Mouse (Mus musculus): ENCODE measurements around the gene Plch2. TPM values are rescaled to one million over a fixed set of nuclear protein-coding genes. Genes with fewer than 3 reads are reported as not detected.

Gene Plch2
- total RNA-seq, 2 experiments from 2014 or later: 0.33 to 0.35 TPM

GRCm38 (mm10) chr4:155075137-155075536 is 18.6 kb upstream of the Plch2 start:
- no peak for DNase-seq (ENCODE audit: low spot score in 2 of 2)

- DNase-seq (ENCODE audit: low spot score in 2 of 2): no peak
These were observed 17.8 kb upstream of the Plch2 start for GRCm38 (mm10) chr4:155074418-155074817.

DNA sequence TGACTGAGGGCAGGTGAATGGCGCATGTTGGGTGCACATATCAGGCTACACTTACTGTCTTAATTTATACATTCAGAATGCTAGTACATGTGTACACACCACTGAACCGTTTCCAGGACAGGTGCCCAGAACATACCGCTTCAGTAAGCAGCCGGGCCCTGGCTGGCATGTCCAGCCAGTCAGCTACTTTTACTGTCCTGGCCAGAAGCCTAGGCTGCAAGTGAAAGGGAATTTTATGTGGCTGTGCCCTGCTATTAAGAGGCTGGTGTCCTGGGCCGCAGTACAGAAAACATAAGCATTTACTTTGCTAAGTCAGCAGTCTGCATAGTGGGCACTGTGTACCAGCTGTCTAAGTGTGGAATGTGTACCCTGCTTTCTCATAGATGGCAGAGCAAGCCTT is 14.3 kb upstream of the Plch2 start:
- no peak for DNase-seq (ENCODE audit: low spot score in 2 of 2)

DNA sequence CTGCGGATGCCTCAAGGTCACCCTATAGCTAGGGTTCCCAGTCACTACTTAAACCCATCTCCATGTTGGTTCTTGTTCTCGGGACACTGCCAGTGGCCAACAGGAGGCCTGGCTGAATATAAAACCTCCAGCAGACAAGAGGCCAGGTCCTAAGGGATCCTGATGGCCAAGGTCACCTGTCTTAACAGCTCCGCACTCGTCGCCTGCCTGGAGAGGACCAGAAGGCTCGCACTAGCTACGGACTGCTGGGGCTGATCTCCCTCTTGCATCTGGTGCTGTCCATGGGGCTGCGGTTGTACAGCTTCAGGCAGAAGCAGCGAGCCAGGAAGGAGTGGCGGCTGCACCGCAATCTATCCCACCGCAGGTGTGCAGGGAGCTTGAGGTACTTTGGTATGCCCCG is 13.6 kb upstream of the Plch2 start:
- no peak for DNase-seq (ENCODE audit: low spot score in 2 of 2)

- no peak for DNase-seq (ENCODE audit: low spot score in 2 of 2)
These were observed 12.6 kb upstream of the Plch2 start for GRCm38 (mm10) chr4:155069191-155069590.

DNA sequence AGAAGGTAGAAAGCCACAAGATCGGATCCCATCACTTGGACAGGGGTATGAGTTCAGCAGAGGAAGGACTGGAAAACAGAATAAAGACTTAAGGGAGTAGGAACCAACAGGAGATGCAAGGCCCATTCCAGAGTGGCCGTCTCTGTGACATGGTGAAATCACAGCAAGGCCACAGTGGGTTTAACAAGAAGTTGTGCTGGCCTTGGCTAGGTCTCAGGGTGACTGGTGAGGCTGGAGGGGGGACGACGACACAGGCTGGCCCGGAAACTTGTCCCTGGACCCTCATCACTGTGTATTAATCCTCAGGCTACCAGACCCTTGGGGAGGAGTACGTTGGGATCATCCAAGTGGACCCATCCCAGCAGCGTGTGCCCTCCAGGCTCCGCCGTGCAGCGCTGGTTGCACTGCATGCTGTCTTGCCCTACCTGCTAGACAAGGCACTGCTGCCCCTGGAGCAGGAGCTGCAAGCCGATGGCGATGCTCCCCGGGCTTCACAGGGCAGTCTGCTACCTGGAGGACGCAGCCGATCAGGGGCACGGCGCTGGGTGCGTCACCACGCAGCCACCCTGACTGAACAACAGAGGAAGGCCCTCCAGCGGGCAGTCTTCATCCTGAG is 11.9 kb upstream of the Plch2 start:
- no peak for DNase-seq (ENCODE audit: low spot score in 2 of 2)

- peak; percentile 97 to 98 for DNase-seq (ENCODE audit: low spot score in 2 of 2)
These were observed 10.4 kb upstream of the Plch2 start, which contains the start of gene Pex10 for GRCm38 (mm10) chr4:155066834-155067522. Pex10 (plus strand) TSS chr4:155067016.

DNA sequence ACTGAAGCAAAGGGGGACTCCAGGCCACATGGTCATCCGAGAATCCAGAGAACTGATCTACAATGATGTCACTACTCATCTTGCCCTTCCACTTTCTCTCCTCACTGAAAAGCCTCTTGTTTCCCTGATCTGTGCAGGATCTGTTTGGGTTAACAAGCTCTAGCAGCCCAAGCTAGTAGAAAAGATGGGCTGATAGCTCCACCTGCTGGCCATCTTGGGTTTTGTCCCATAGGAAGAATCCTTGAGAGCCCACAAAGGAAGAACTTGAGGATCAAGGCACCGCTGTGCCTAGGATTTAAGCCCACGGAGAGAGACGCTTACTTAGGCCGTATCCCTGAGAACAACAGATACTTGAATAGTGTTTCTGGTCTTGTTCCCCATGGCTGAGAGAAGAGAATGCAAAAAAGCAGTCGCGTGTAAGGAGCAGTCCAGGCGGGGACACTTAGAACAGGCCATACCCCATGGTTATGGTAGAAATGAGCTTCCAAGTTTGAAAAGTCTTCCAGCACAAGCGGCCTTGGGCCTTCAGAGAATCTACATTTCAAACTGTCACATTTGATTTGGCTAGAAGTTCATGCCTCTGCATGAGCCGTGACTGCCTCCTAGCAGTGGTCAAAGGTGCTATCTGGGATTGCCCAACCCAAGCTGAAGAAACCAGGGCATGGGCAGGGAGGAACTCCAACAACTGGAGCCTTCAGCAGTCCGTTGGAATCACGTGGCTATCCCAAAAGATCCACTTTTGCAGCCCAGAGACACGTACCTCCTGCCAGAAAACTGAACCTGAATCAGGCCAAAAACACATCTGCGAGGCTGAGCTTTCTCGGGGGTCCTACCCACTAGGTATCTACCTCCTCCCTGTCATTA is 9.6 kb upstream of the Plch2 start:
- DNase-seq (ENCODE audit: low spot score in 2 of 2): peak; percentile 83 to 84

DNA sequence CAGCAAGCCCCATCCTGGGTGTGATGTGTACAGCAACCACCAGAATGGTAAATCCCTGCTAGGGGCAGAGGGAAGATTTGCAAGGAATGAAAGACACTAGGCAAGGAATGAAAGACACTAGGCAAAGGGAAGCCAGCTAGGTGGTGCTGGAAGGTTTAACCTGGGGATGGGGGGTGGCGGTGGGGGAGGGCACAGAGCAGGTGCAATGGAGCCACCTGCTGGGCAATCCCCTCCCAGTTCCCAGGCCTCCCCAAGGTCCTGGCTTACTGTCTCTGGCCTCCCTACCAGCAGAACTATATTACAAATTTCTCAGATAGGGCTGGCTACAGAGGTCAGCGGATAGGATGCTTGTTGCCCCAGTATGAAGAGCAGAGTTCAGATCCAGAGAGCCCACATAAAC is 7.9 kb upstream of the Plch2 start:
- no peak for DNase-seq (ENCODE audit: low spot score in 2 of 2)

- no peak for DNase-seq (ENCODE audit: low spot score in 2 of 2)
These were observed 7.3 kb upstream of the Plch2 start for GRCm38 (mm10) chr4:155063895-155064294.

GRCm38 (mm10) chr4:155058325-155058724 is 1.7 kb upstream of the Plch2 start:
- no peak for DNase-seq (ENCODE audit: low spot score in 2 of 2)

DNA sequence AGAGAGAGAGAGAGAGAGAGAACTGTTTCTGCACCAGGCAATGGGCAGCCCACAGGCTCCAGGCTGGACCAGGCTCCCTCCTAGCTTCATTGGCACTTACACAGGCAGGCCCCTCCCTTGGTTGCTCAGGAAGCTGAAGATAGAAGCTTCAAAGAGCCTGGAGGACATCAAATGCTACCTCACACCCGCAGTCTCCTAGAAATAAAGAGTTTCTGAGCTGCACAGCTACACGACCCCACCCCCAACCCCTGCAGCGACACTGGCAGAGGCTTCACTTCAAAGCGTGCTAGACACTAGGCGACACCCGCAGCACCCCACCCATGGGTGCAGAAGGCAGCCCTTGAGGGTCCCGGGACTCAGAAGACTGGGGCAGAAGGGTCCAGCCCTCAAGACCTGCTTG is 6.5 kb downstream of the Plch2 start:
- no peak for DNase-seq (ENCODE audit: low spot score in 2 of 2)

DNA sequence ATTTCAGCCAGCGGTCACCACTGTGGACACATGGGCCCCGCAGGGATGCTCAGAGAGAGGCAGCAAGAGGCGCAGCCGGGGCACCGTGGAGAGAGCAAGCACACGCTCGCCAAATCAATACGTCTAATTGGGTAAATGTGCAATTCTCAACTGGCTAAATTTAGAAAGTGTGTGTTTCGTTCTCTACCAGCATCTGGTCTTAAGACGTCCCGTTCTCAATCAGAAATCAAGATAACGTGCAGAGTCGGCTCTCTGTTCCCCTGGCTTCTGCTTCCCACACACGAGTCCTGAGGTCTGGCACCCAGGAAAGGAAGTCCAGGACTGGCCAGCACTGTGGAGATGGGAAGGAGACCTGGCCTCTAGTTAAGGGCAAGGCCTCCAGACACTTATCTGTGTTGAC is 9.9 kb downstream of the Plch2 start:
- DNase-seq (ENCODE audit: low spot score in 2 of 2): no peak

- DNase-seq (ENCODE audit: low spot score in 2 of 2): no peak
These were observed 13.3 kb downstream of the Plch2 start for GRCm38 (mm10) chr4:155043289-155043625.

DNA sequence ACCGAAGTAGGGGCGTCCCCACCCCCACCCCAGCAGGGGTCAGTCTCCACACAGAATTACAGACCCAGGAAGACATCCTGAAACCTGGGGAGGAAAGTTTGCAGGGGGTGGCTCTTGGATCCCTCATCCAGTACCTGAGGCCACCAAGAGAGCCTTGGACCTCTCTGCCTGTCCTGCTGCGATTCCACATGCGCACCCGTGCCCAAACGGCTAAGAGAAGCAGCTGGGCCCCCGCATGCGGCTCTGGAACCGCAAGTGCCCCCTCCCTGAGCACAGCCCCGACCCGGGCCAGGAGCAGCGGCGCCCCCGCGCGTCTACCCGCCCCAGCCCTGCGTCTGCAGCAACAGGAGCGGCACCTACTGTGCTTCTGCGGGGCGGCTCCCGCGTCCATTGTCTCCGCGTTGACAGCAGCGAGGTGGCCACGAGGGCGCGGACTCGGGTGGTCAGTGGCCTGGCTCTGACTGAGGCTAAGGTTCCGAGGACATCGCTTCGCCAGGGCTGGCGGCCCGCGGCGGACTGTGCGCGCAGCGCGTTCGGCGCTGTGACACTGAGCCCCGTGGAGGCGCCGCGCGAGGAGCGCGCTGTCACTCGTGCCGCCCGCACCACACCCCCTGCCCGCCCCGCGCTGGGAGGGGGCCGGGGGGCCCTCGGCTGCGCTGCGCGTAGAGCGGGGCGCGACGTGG is 13.8 kb downstream of the Plch2 start:
- DNase-seq (ENCODE audit: low spot score in 2 of 2): no peak

DNA sequence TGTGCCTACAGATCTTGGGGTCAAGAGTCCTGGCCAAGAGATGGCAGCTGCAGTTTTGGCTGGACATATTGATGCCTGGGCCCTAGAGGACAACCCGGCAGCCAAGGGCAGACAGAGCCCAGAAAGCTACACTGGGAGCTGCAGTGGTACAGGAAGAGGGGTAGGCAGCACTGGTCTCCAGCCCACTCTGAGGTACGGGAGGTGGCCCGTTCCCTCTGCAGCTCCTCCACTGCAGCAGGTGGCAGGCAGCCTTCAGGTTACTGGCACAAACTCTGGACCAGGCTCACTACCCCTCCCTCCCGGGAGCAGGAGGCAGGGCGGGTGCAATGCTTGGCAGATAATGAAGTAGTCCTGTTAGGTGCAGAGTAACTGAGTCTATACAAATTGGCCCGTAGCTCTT is 15.9 kb downstream of the Plch2 start:
- no peak for DNase-seq (ENCODE audit: low spot score in 2 of 2)

- DNase-seq (ENCODE audit: low spot score in 2 of 2): no peak
These were observed 16.4 kb downstream of the Plch2 start for GRCm38 (mm10) chr4:155040197-155040596.

DNA sequence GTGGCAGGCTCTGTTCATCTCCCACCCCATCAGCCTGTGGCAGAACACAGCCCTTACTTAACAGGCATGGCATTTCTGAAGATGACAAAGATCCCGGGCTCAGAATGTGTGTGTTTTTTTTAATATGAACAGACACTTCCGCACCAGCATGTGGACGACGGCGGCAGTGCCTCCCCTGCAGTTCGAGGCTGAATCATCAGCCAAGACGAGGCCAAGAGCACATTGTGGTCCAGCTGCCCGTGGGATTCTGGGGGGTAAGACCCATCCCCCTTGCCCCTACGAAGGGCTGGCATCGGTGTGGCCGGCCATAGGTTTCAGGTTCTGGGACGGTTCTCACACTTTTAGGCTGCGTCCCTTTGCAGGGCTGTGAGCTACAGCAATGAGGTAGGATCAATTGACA is 21.8 kb downstream of the Plch2 start:
- DNase-seq (ENCODE audit: low spot score in 2 of 2): no peak

DNA sequence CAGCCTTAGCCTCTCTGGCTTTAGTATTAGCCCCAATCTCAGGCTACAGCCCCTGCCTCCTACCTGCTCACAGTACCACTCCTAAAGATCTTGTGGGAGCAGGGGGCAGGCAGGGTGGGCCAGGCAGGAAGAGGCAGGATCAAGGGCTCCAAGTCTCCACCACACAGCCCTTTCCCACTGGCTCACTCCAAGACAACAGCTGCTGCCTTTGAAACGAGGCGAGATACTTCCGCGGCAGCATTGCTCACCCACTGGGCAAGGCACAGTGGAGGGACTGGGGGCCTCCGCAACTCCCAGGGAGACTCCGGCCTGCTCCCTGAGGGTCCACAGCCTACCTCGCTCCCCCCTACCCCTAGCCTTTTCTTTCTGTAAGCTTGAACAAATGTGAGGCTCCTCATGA is 22.4 kb downstream of the Plch2 start:
- DNase-seq (ENCODE audit: low spot score in 2 of 2): no peak

GRCm38 (mm10) chr4:155033115-155033514 is 23.5 kb downstream of the Plch2 start:
- DNase-seq (ENCODE audit: low spot score in 2 of 2): no peak

- DNase-seq (ENCODE audit: low spot score in 2 of 2): no peak
These were observed 32.2 kb downstream of the Plch2 start for GRCm38 (mm10) chr4:155024170-155025010.

Data from adrenal gland, adult 18-20 months (tissue).